Mouse (Mus musculus) MEL (cell line): ENCODE data around the gene Foxb1. TPM values are rescaled to one million over a fixed set of nuclear protein-coding genes. Genes with fewer than 3 reads are reported as not detected.

Source experiments
- DNase-seq: peaks from one replicate; pipeline ENCODE4 v3.0.0; 2011; ENCODE audit warnings: low read depth, low spot score
- H3K27ac ChIP-seq: 2 replicates; pipeline ENCODE4 v1.5.1; 2012; ENCODE audit warnings: low read depth, mild to moderate bottlenecking, control low read depth, low read length, moderate library complexity; ENCODE audit not compliant: control insufficient read depth
- H3K27me3 ChIP-seq, 2 experiments: fragments of 150-350 bp in 1 of 2; sonication (generic) in 1 of 2; 2 replicates each; pipeline ENCODE4 v1.6.1; 2012; ENCODE audit warnings: low read length in 2 of 2, mild to moderate bottlenecking in 2 of 2, improper control_type of control experiment in 1 of 2, moderate library complexity in 1 of 2; ENCODE audit not compliant: insufficient read depth in 2 of 2, control insufficient read depth in 1 of 2
- H3K36me3 ChIP-seq, 2 experiments: 2 replicates each; pipeline ENCODE4 v1.6.1; 2012 to 2014; ENCODE audit warnings: low read length in 2 of 2, improper control_type of control experiment in 1 of 2, inconsistent platforms in 1 of 2, mild to moderate bottlenecking in 1 of 2; ENCODE audit not compliant: insufficient read depth in 2 of 2, control insufficient read depth in 1 of 2
- H3K4me1 ChIP-seq, 2 experiments: fragments of 150-350 bp in 1 of 2; sonication (generic) in 1 of 2; 2 replicates each; pipeline ENCODE4 v1.6.1; 2012; ENCODE audit warnings: low read length in 2 of 2, improper control_type of control experiment in 1 of 2, mild to moderate bottlenecking in 1 of 2; ENCODE audit not compliant: insufficient read depth in 2 of 2, control insufficient read depth in 1 of 2
- H3K4me3 ChIP-seq, 2 experiments: fragments of 150-350 bp in 1 of 2; sonication (generic) in 1 of 2; 2 replicates each; pipeline ENCODE4 v1.5.1; 2012; ENCODE audit warnings: low read depth in 2 of 2, low read length in 2 of 2, mild to moderate bottlenecking in 2 of 2, moderate library complexity in 2 of 2, control low read depth in 1 of 2, improper control_type of control experiment in 1 of 2; ENCODE audit not compliant: control insufficient read depth in 1 of 2, insufficient read depth in 1 of 2
- H3K79me2 ChIP-seq: 2 replicates; pipeline ENCODE4 v1.6.1; 2012; ENCODE audit warnings: mild to moderate bottlenecking, low read length, moderate library complexity; ENCODE audit not compliant: control insufficient read depth, poor library complexity, insufficient read depth
- H3K9ac ChIP-seq: 2 replicates; pipeline ENCODE4 v1.6.1; 2012; ENCODE audit warnings: low read depth, mild to moderate bottlenecking, control low read depth, low read length, moderate library complexity; ENCODE audit not compliant: control insufficient read depth, poor library complexity, severe bottlenecking
- H3K9me3 ChIP-seq: fragments of 150-350 bp; sonication (generic); replicated peaks from 2 replicates; pipeline ENCODE4 v1.6.1; 2012; ENCODE audit warnings: mild to moderate bottlenecking, low read length, improper control_type of control experiment, moderate library complexity; ENCODE audit not compliant: insufficient read depth
- BHLHE40 ChIP-seq: IDR thresholded peaks from 2 replicates; pipeline ENCODE4 v1.6.1; 2012; ENCODE audit warnings: low read depth, mild to moderate bottlenecking, inconsistent platforms, low read length, improper control_type of control experiment, borderline replicate concordance
- E2F4 ChIP-seq: IDR thresholded peaks from 2 replicates; pipeline ENCODE4 v1.6.1; 2011; ENCODE audit warnings: low read depth, low read length, improper control_type of control experiment, borderline replicate concordance
- ETS1 ChIP-seq: IDR thresholded peaks from 2 replicates; pipeline ENCODE4 v1.6.1; 2012; ENCODE audit warnings: low read depth, mild to moderate bottlenecking, inconsistent platforms, low read length, improper control_type of control experiment, moderate library complexity
- GATA1 ChIP-seq: IDR thresholded peaks from 2 replicates; pipeline ENCODE4 v1.6.1; 2011; ENCODE audit warnings: low read depth, low read length, improper control_type of control experiment
- HCFC1 ChIP-seq: IDR thresholded peaks from 2 replicates; pipeline ENCODE4 v1.6.1; 2012; ENCODE audit warnings: low read depth, mild to moderate bottlenecking, inconsistent platforms, low read length, improper control_type of control experiment, moderate library complexity
- KAT2A ChIP-seq: conservative IDR thresholded peaks from 2 replicates; pipeline ENCODE4 v1.6.1; 2012; ENCODE audit warnings: low read depth, low read length, improper control_type of control experiment, inconsistent platforms
- MEF2A ChIP-seq: IDR thresholded peaks from 2 replicates; pipeline ENCODE4 v1.6.1; 2014; ENCODE audit warnings: low read depth, mild to moderate bottlenecking, inconsistent platforms, low read length, improper control_type of control experiment; ENCODE audit not compliant: poor library complexity, insufficient replicate concordance, severe bottlenecking; ENCODE audit errors: extremely low read depth
- MYB ChIP-seq: IDR thresholded peaks from 2 replicates; pipeline ENCODE4 v1.6.1; 2011; ENCODE audit warnings: mild to moderate bottlenecking, low read depth, low read length, improper control_type of control experiment
- NELFE ChIP-seq: IDR thresholded peaks from 2 replicates; pipeline ENCODE4 v1.6.1; 2011; ENCODE audit warnings: low read depth, low read length, improper control_type of control experiment
- NRF1 ChIP-seq: IDR thresholded peaks from 2 replicates; pipeline ENCODE4 v1.6.1; 2014; ENCODE audit warnings: low read depth, mild to moderate bottlenecking, inconsistent platforms, low read length, improper control_type of control experiment, moderate library complexity; ENCODE audit not compliant: poor library complexity, insufficient read depth, severe bottlenecking
- POLR2AphosphoS5 ChIP-seq: IDR thresholded peaks from 2 replicates; pipeline ENCODE4 v1.6.1; 2012; ENCODE audit warnings: low read depth, borderline replicate concordance, mild to moderate bottlenecking, inconsistent platforms, low read length, moderate library complexity, mixed read lengths
- TBP ChIP-seq: IDR thresholded peaks from 2 replicates; pipeline ENCODE4 v1.8.0; 2011; ENCODE audit warnings: low read depth, low read length, improper control_type of control experiment
- UBTF ChIP-seq: IDR thresholded peaks from 2 replicates; pipeline ENCODE4 v1.6.1; 2012; ENCODE audit warnings: low read depth, mild to moderate bottlenecking, inconsistent platforms, low read length, improper control_type of control experiment, moderate library complexity, borderline replicate concordance; ENCODE audit not compliant: insufficient read depth
- USF1 ChIP-seq: IDR thresholded peaks from 2 replicates; pipeline ENCODE4 v1.6.1; 2014; ENCODE audit warnings: low read depth, mild to moderate bottlenecking, inconsistent platforms, low read length, improper control_type of control experiment, moderate library complexity
- ZMIZ1 ChIP-seq: IDR thresholded peaks from 2 replicates; pipeline ENCODE4 v1.6.1; 2012; ENCODE audit warnings: low read depth, mild to moderate bottlenecking, inconsistent platforms, low read length, improper control_type of control experiment, moderate library complexity
- polyA plus RNA-seq, 2 experiments: library from polyadenylated mRNA; stranded (reverse) in 1 of 2; unstranded in 1 of 2; fragments of >175 nt in 1 of 2; fragments of >200 nt in 1 of 2; gene quantifications; 2 replicates each; pipeline versions ENCODE4 v1.2.1 to v1.2.4; 2012; ENCODE audit warnings: low replicate concordance in 2 of 2, low read depth in 1 of 2; ENCODE audit not compliant: insufficient read length in 2 of 2, insufficient read depth in 1 of 2, missing spikeins in 1 of 2
- total RNA-seq: library from RNA; depleted of rRNA; stranded (reverse); fragments of 300-350 nt; gene quantifications from 2 replicates; pipeline ENCODE4 v1.2.3, GENCODE M21; 2012; rRNA removed

The Foxb1 gene
- total and polyA plus RNA-seq, 3 experiments: not detected

GRCm38 (mm10) chr9:69713577-69714327 lies 47.0 kb downstream of the Foxb1 start:
- no peaks in the 10 kb centered on the region for H3K36me3 ChIP-seq
- H3K27me3 ChIP-seq: no peaks in the 10 kb centered on the region
- no peaks in the 10 kb centered on the region for H3K9me3 ChIP-seq
- no peak overlapping the region for H3K4me3 ChIP-seq
- DNase-seq: no peak
- no peak for TF ChIP-seq NELFE
- no peak for TF ChIP-seq ZMIZ1
- no peak for TF ChIP-seq NRF1
- no peak for TF ChIP-seq BHLHE40
- TF ChIP-seq USF1: no peak
- no peak for TF ChIP-seq POLR2AphosphoS5
- TF ChIP-seq ETS1: no peak
- no peak for TF ChIP-seq HCFC1
- no peak for TF ChIP-seq E2F4
- no peaks in the 10 kb centered on the region for H3K79me2 ChIP-seq
- H3K4me1 ChIP-seq: no peaks in the 10 kb centered on the region
- H3K9ac ChIP-seq: no peak overlapping the region
- H3K27ac ChIP-seq: no peak overlapping the region

DNA sequence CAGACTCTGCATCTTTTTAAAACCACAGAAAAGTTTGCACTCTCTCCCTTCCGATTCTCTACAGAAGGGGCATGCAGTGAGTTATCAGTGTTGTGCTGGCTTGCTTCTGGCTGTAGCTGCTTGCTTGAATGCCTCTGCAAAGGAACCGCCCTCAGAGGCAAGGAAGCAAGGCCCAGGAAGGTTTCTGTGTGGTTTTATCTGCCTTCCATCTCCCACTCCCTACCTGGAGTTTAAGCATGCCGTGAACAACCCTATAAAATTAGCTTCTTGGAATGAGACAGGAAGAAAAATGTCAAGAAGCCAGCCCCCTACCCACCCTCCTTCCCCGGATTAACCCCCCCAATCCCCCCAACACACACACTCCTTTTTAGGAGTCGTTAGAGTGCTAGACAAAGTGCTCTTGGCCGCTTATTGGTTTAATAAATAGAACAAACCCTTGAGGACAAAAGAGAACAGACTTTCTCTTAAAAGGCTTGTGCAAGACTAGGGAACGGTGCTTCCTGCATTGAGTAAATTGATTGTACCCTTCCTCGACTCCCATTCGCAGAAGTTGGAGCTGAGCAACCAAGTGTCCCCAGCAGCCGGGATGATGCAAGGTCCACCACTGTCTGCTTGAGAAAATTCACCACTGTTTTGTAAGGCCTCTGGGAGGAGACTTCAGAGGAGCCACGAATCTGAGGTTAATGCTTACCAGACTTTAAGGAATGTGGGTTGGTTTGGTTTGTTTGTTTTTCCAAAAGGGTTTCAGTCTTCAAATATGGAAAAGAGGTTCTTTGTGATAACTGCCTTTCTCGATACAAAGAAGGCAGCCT lies 47.8 kb downstream of the Foxb1 start:
- Histone ChIP-seq H3K9me3 (no peaks in the 10 kb centered on the region), H3K27me3 (no peaks in the 10 kb centered on the region), H3K9ac (no peak overlapping the region), H3K79me2 (no peaks in the 10 kb centered on the region), H3K4me3 (no peak overlapping the region), H3K27ac (no peak overlapping the region), H3K4me1 (no peaks in the 10 kb centered on the region), H3K36me3 (no peaks in the 10 kb centered on the region)
- TF ChIP-seq ETS1 (no peak), UBTF (no peak), KAT2A (no peak), TBP (no peak), MYB (no peak), BHLHE40 (no peak), USF1 (no peak), MEF2A (no peak), NELFE (no peak), GATA1 (no peak)
- no peak for DNase-seq

Other genes starting within 250 kb of the Foxb1 start
- gene Bnip2, start 228.5 kb upstream of the Foxb1 start, total RNA-seq: 41.9 and 49.7 TPM in 2 replicates
- 10 to 100 TPM in 1 of 2 experiments, not detected in 1; 57.2 TPM for gene Bnip2, start 228.5 kb upstream of the Foxb1 start, polyA plus RNA-seq